Mouse (Mus musculus) ES-E14 (cell line): ENCODE data around the gene Pbrm1. TPM values are rescaled to one million over a fixed set of nuclear protein-coding genes. Genes with fewer than 3 reads are reported as not detected.

Source experiments
- DNase-seq: peaks from one replicate; pipeline ENCODE4 v3.0.0-alpha.2; 2013; ENCODE audit warnings: low read depth, low spot score
- H3K27ac ChIP-seq: 2 replicates; pipeline ENCODE4 v1.5.1; 2012; ENCODE audit warnings: low read depth, mild to moderate bottlenecking, low read length, moderate library complexity, mixed read lengths; ENCODE audit not compliant: poor library complexity, insufficient read depth, severe bottlenecking
- H3K36me3 ChIP-seq: 2 replicates; pipeline ENCODE4 v1.6.1; 2012; ENCODE audit warnings: mild to moderate bottlenecking, low read length, moderate library complexity, mixed read lengths; ENCODE audit not compliant: control insufficient read depth, poor library complexity, insufficient read depth, severe bottlenecking
- H3K4me1 ChIP-seq, 2 experiments: fragments of 150-350 bp in 1 of 2; sonication (generic) in 1 of 2; 2 replicates each; pipeline ENCODE4 v1.6.1; 2012; ENCODE audit warnings: low read length in 2 of 2, mild to moderate bottlenecking in 1 of 2, mixed read lengths in 1 of 2; ENCODE audit not compliant: control insufficient read depth in 2 of 2, insufficient read depth in 2 of 2, poor library complexity in 1 of 2
- H3K4me3 ChIP-seq, 2 experiments: fragments of 150-350 bp in 1 of 2; sonication (generic) in 1 of 2; 2 replicates each; pipeline ENCODE4 v1.5.1; 2012; ENCODE audit warnings: low read length in 2 of 2, low read depth in 1 of 2, mild to moderate bottlenecking in 1 of 2, mixed read lengths in 1 of 2; ENCODE audit not compliant: insufficient read depth in 1 of 2, poor library complexity in 1 of 2, severe bottlenecking in 1 of 2
- H3K9ac ChIP-seq: 2 replicates; pipeline ENCODE4 v1.6.1; 2012; ENCODE audit warnings: low read depth, mild to moderate bottlenecking, low read length, mixed read lengths; ENCODE audit not compliant: poor library complexity, insufficient read depth, severe bottlenecking
- H3K9me3 ChIP-seq: fragments of 150-350 bp; sonication (generic); 2 replicates; pipeline ENCODE4 v1.6.1; 2012; ENCODE audit warnings: low read depth, mild to moderate bottlenecking, low read length; ENCODE audit not compliant: control insufficient read depth, insufficient read depth
- CHD2 ChIP-seq: IDR thresholded peaks from 2 replicates; pipeline ENCODE4 v1.6.1; 2014; ENCODE audit warnings: mild to moderate bottlenecking, low read depth, low read length, inconsistent platforms
- HCFC1 ChIP-seq: IDR thresholded peaks from 2 replicates; pipeline ENCODE4 v1.6.1; 2012; ENCODE audit warnings: low read length, inconsistent platforms, borderline replicate concordance; ENCODE audit not compliant: insufficient read depth
- MAFK ChIP-seq: IDR thresholded peaks from 2 replicates; pipeline ENCODE4 v1.6.1; 2014; ENCODE audit warnings: mild to moderate bottlenecking, low read depth, low read length, inconsistent platforms; ENCODE audit not compliant: insufficient read depth
- ZC3H11A ChIP-seq: IDR thresholded peaks from 2 replicates; pipeline ENCODE4 v1.6.1; 2012; ENCODE audit warnings: low read depth, mild to moderate bottlenecking, inconsistent platforms, low read length, borderline replicate concordance
- ZNF384 ChIP-seq: IDR thresholded peaks from 2 replicates; pipeline ENCODE4 v1.6.1; 2012; ENCODE audit warnings: low read depth, low read length, inconsistent platforms
- in situ Hi-C, 2 experiments: fragments of 600-800 bp; cut with MboI; formaldehyde crosslinking; loops; one replicate each; pipeline ENCODE4 v1.15.1; 2025; ENCODE audit warnings: low sequenced_read_pairs in 2 of 2, inconsistent platforms in 1 of 2; ENCODE audit not compliant: unreplicated experiment in 2 of 2
- total RNA-seq: library from RNA; depleted of rRNA; stranded (reverse); fragments of 300-350 nt; gene quantifications from 2 replicates; pipeline ENCODE4 v1.2.3, GENCODE M21; 2012

Pbrm1 gene
- total RNA-seq, 1 experiment: 58.9 TPM

GRCm38 (mm10) chr14:31128101-31128825 lies 109.3 kb downstream of the Pbrm1 start:
- Histone ChIP-seq H3K36me3 (peaks cover 2% of the 10 kb centered on the region; the same call in 1 of the 2 replicates), H3K4me1 (peaks cover 5 to 16% of the 10 kb centered on the region in 2 experiments; a peak in 3 of 4 replicates), H3K9me3 (no peaks in the 10 kb centered on the region), H3K9ac (peak overlapping the region; percentile 87), H3K4me3 (peak overlapping the region; percentile 87 to 92), H3K27ac (0 out of 2 replicates have a peak overlapping the region, but pooled peaks have one; percentile 10)
- in situ Hi-C loops: no loop called here
- no peak for TF ChIP-seq ZC3H11A
- no peak for TF ChIP-seq MAFK
- TF ChIP-seq ZNF384: no peak
- no peak for TF ChIP-seq HCFC1
- DNase-seq: no peak

GRCm38 (mm10) chr14:31128826-31129219 lies 109.9 kb downstream of the Pbrm1 start, which contains the start of gene Smim4:
Smim4 (minus strand) TSS chr14:31128956.
- DNase-seq: peak; percentile 98
- H3K4me3 ChIP-seq: peak within 1 kb of the TSS; percentile 87 to 92
- no peak for TF ChIP-seq HCFC1
- no peak for TF ChIP-seq MAFK
- TF ChIP-seq ZC3H11A: no peak
- TF ChIP-seq ZNF384: no peak
- no peak for TF ChIP-seq CHD2
- peak within 1 kb of the TSS; percentile 87 for H3K9ac ChIP-seq
- H3K9me3 ChIP-seq: no peaks in the 10 kb centered on the region
- in situ Hi-C loops: no loop called here
- 0 out of 2 replicates have a peak within 1 kb of the TSS, but pooled peaks have one; percentile 10 for H3K27ac ChIP-seq
- H3K4me1 ChIP-seq: peaks cover 5 to 16% of the 10 kb centered on the region in 2 experiments; a peak in 3 of 4 replicates
- H3K36me3 ChIP-seq: peaks cover 2% of the 10 kb centered on the region; the same call in 1 of the 2 replicates

- DNase-seq: no peak
- Histone ChIP-seq H3K9me3 (no peaks in the 10 kb centered on the region), H3K4me1 (peaks cover 5 to 16% of the 10 kb centered on the region in 2 experiments; a peak in 3 of 4 replicates), H3K9ac (peak overlapping the region; percentile 43; the same call in 1 of the 2 replicates), H3K4me3 (peak overlapping the region in 1 of 2 experiments; percentile 57; a peak in 3 of 4 replicates), H3K27ac (no peak overlapping the region), H3K36me3 (peaks cover 4% of the 10 kb centered on the region; the same call in 1 of the 2 replicates)
- in situ Hi-C loops: no loop called here
- TF ChIP-seq HCFC1 (no peak), MAFK (peak; percentile 44; the same call in 1 of the 2 replicates)
Measured at GRCm38 (mm10) chr14:31129326-31130235, 110.6 kb downstream of the Pbrm1 start.

GRCm38 (mm10) chr14:31130236-31131220 lies 111.6 kb downstream of the Pbrm1 start, which contains the start of gene Nt5dc2:
Nt5dc2 (plus strand) TSS chr14:31131053.
- Histone ChIP-seq H3K9ac (peak within 1 kb of the TSS; percentile 85), H3K4me3 (peak within 1 kb of the TSS; percentile 89 to 93), H3K9me3 (no peaks in the 10 kb centered on the region), H3K27ac (peak within 1 kb of the TSS; percentile 2; the same call in 1 of the 2 replicates), H3K36me3 (peaks cover 12% of the 10 kb centered on the region), H3K4me1 (peaks cover 5 to 16% of the 10 kb centered on the region in 2 experiments; a peak in 3 of 4 replicates)
- DNase-seq: peak; percentile 71
- in situ Hi-C loops: no loop called here
- TF ChIP-seq ZNF384 (no peak), CHD2 (no peak), ZC3H11A (no peak), MAFK (peak; percentile 96)
